Mouse (Mus musculus) C2C12 (cell line): Measurements from ENCODE around the gene Mmp24.

Experiments
- CTCF ChIP-seq: IDR thresholded peaks from one replicate; pipeline ENCODE4 v1.5.1; 2011; ENCODE audit not compliant: control insufficient read depth, insufficient read depth, insufficient read length
- FOSL1 ChIP-seq: IDR thresholded peaks from one replicate; pipeline ENCODE4 v1.8.0; 2011; ENCODE audit warnings: mild to moderate bottlenecking, low read length; ENCODE audit not compliant: poor library complexity, insufficient read depth, severe bottlenecking
- MAX ChIP-seq: IDR thresholded peaks from one replicate; pipeline ENCODE4 v1.6.1; 2011; ENCODE audit warnings: mild to moderate bottlenecking, control low read depth

- no peak for TF ChIP-seq CTCF
- TF ChIP-seq FOSL1 = no peak
- no peak for TF ChIP-seq MAX
These were observed 31.8 kb upstream of the Mmp24 start for GRCm38 (mm10) chr2:155743351-155743750.
